Mouse (Mus musculus) kidney, adult 11 months (tissue): ENCODE measurements around the gene Zbed4.
"Not testable (repeated sequence)": the region's sequence is repeated elsewhere in the genome, so short reads cannot be mapped to it uniquely, and the experiment has no call there.

ENCODE experiments used
- DNase-seq: peaks from one replicate; pipeline ENCODE4 v3.0.0; 2022

Zbed4 gene

GRCm38 (mm10) chr15:88741366-88741765, 10.1 kb upstream of the Zbed4 start:
- no peak for DNase-seq

GRCm38 (mm10) chr15:88743371-88743770, 8.1 kb upstream of the Zbed4 start:
- not testable (repeated sequence) for DNase-seq

- DNase-seq, result peak; percentile 73
Observed at GRCm38 (mm10) chr15:88745347-88745746, 6.1 kb upstream of the Zbed4 start.

- DNase-seq, result no peak
Observed at GRCm38 (mm10) chr15:88745926-88746325, 5.5 kb upstream of the Zbed4 start.

- DNase-seq, result not testable (repeated sequence)
Observed at GRCm38 (mm10) chr15:88749617-88750016, 1.8 kb upstream of the Zbed4 start.

GRCm38 (mm10) chr15:88750032-88750431, 1.4 kb upstream of the Zbed4 start:
- no peak for DNase-seq

GRCm38 (mm10) chr15:88750677-88751563, 540 bp upstream of the Zbed4 start:
- peak; percentile 99 for DNase-seq

GRCm38 (mm10) chr15:88752403-88752733, 908 bp downstream of the Zbed4 start:
- DNase-seq, result no peak

- no peak for DNase-seq
Observed at GRCm38 (mm10) chr15:88754896-88755295, 3.4 kb downstream of the Zbed4 start.

GRCm38 (mm10) chr15:88755761-88756160, 4.3 kb downstream of the Zbed4 start:
- no peak for DNase-seq

- DNase-seq, result peak; percentile 43
Observed at GRCm38 (mm10) chr15:88758061-88758460, 6.6 kb downstream of the Zbed4 start.

- no peak for DNase-seq
Observed at GRCm38 (mm10) chr15:88761551-88761950, 10.1 kb downstream of the Zbed4 start.

GRCm38 (mm10) chr15:88766139-88766538, 14.7 kb downstream of the Zbed4 start:
- DNase-seq, result not testable (repeated sequence)

GRCm38 (mm10) chr15:88768537-88768936, 17.1 kb downstream of the Zbed4 start:
- no peak for DNase-seq

GRCm38 (mm10) chr15:88774630-88775029, 23.2 kb downstream of the Zbed4 start:
- not testable (repeated sequence) for DNase-seq

- DNase-seq, result no peak
Observed at GRCm38 (mm10) chr15:88792140-88792850, 40.8 kb downstream of the Zbed4 start.

- not testable (repeated sequence) for DNase-seq
Observed at GRCm38 (mm10) chr15:88794729-88795128, 43.3 kb downstream of the Zbed4 start.

- peak; percentile 71 for DNase-seq
Observed at GRCm38 (mm10) chr15:88799950-88800371, 48.5 kb downstream of the Zbed4 start.

GRCm38 (mm10) chr15:88800921-88801354, 49.5 kb downstream of the Zbed4 start:
- DNase-seq, result peak; percentile 63

- no peak for DNase-seq
Observed at GRCm38 (mm10) chr15:88801903-88802302, 50.4 kb downstream of the Zbed4 start.

GRCm38 (mm10) chr15:88802348-88802747, 50.9 kb downstream of the Zbed4 start:
- no peak for DNase-seq

- DNase-seq, result no peak
Observed at GRCm38 (mm10) chr15:88808121-88808520, 56.7 kb downstream of the Zbed4 start.

- DNase-seq, result no peak
Observed at GRCm38 (mm10) chr15:88810369-88810768, 58.9 kb downstream of the Zbed4 start.

- DNase-seq, result no peak
Observed at GRCm38 (mm10) chr15:88813262-88813661, 61.8 kb downstream of the Zbed4 start.
